Mouse (Mus musculus) G1E (cell line): ENCODE data around the gene Cacna1i. TPM values are rescaled to one million over a fixed set of nuclear protein-coding genes. Genes with fewer than 3 reads are reported as not detected.

ENCODE experiments used
- ATAC-seq: 2 replicates; pipeline ENCODE4 v1.8.0; 2016; ENCODE audit warnings: mild to moderate bottlenecking; ENCODE audit not compliant: insufficient number of reproducible peaks, poor library complexity, low FRiP score, severe bottlenecking; ENCODE audit errors: extremely low read depth
- DNase-seq: peaks from one replicate; pipeline ENCODE4 v3.0.0; 2012; ENCODE audit warnings: low spot score
- H3K27me3 ChIP-seq: 2 replicates; pipeline ENCODE4 v1.6.1; 2012; ENCODE audit warnings: mild to moderate bottlenecking, low read length, inconsistent platforms; ENCODE audit not compliant: insufficient read depth
- H3K36me3 ChIP-seq: replicated peaks from 2 replicates; pipeline ENCODE3; 2012; ENCODE audit warnings: mild to moderate bottlenecking, inconsistent platforms
- H3K4me1 ChIP-seq: 2 replicates; pipeline ENCODE4 v1.6.1; 2012; ENCODE audit warnings: low read depth, low read length, inconsistent platforms, mixed read lengths; ENCODE audit not compliant: insufficient read depth
- H3K4me3 ChIP-seq: 2 replicates; pipeline ENCODE4 v1.5.1; 2012; ENCODE audit warnings: low read depth, mild to moderate bottlenecking, inconsistent platforms, low read length, moderate library complexity, mixed read lengths
- H3K9me3 ChIP-seq: replicated peaks from 2 replicates; pipeline ENCODE4 v1.6.1; 2012; ENCODE audit warnings: inconsistent platforms
- CTCF ChIP-seq: IDR thresholded peaks from 2 replicates; pipeline ENCODE4 v1.5.1; 2012; ENCODE audit warnings: low read depth, low read length, inconsistent platforms, mixed read lengths
- GATA1 ChIP-seq: IDR thresholded peaks from 2 replicates; pipeline ENCODE4 v1.6.1; 2012; ENCODE audit warnings: borderline replicate concordance, low read length, inconsistent platforms, mixed read lengths
- GATA2 ChIP-seq: IDR thresholded peaks from 2 replicates; pipeline ENCODE4 v1.6.1; 2012; ENCODE audit warnings: low read depth, low read length, inconsistent platforms, borderline replicate concordance
- POLR2AphosphoS5 ChIP-seq: IDR thresholded peaks from 2 replicates; pipeline ENCODE4 v1.6.1; 2012; ENCODE audit warnings: low read depth, low read length, inconsistent platforms; ENCODE audit not compliant: insufficient replicate concordance
- TAL1 ChIP-seq: conservative IDR thresholded peaks from 2 replicates; pipeline ENCODE4 v1.6.1; 2012; ENCODE audit warnings: low read depth, low read length, inconsistent platforms, mixed read lengths
- polyA plus RNA-seq: library from polyadenylated mRNA; stranded (reverse); fragments of >175 nt; gene quantifications from 2 replicates; pipeline ENCODE4 v1.2.3, GENCODE M21; 2012
- total RNA-seq, 2 experiments: library from RNA; stranded (forward) in 1 of 2; stranded (reverse) in 1 of 2; fragments of 200-1000 nt in 1 of 2; fragments of >200 nt in 1 of 2; fragmentation: Nextera tagmentation in 1 of 2; gene quantifications; 2 replicates each; pipeline ENCODE4 v1.2.3; 2014 to 2017

Gene Cacna1i
- total and polyA plus RNA-seq, 3 experiments = 0.05 TPM; not detected in 2

DNA sequence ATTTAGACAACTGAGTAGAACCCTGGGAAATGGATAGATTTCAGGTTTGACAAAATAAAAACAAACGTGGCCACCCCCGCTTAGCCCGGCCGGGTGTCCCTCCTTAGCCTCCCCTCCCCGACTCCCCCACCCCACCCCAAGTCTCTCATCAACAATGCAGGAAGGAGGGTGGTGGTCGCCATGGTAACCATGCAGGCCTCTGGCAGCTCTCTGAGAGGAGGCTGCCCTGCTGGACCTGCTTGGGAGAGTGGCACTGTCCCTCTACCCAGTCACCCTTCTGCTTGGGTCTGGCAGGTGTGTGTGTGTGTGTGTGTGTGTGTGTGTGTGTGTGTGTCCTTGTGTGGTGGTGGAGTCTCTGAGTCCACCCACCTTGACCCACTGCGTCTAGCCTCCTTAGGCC is 27.7 kb downstream of the Cacna1i start:
- no peaks in the 10 kb centered on the region; the same call in 1 of the 2 replicates for H3K4me1 ChIP-seq
- TF ChIP-seq GATA1 (no peak), GATA2 (no peak), CTCF (no peak), POLR2AphosphoS5 (no peak), TAL1 (no peak)
- peaks cover 4% of the 10 kb centered on the region; the same call in 1 of the 2 replicates for H3K27me3 ChIP-seq
- no peaks in the 10 kb centered on the region for H3K36me3 ChIP-seq
- H3K4me3 ChIP-seq = no peak overlapping the region
- ATAC-seq (no peak), DNase-seq (no peak)
- no peaks in the 10 kb centered on the region for H3K9me3 ChIP-seq

GRCm38 (mm10) chr15:80316966-80317634 is 30.1 kb downstream of the Cacna1i start:
- TF ChIP-seq TAL1 (no peak), CTCF (no peak), GATA1 (no peak), GATA2 (no peak), POLR2AphosphoS5 (no peak)
- ATAC-seq (no peak), DNase-seq (no peak)
- peaks cover 8% of the 10 kb centered on the region; the same call in 1 of the 2 replicates for H3K27me3 ChIP-seq
- no peaks in the 10 kb centered on the region for H3K9me3 ChIP-seq
- no peaks in the 10 kb centered on the region; the same call in 1 of the 2 replicates for H3K4me1 ChIP-seq
- no peak overlapping the region for H3K4me3 ChIP-seq
- no peaks in the 10 kb centered on the region for H3K36me3 ChIP-seq

GRCm38 (mm10) chr15:80317841-80318530 is 30.9 kb downstream of the Cacna1i start:
- Histone ChIP-seq H3K4me3 (no peak overlapping the region), H3K27me3 (peaks cover 14% of the 10 kb centered on the region; the same call in 1 of the 2 replicates), H3K36me3 (no peaks in the 10 kb centered on the region), H3K9me3 (no peaks in the 10 kb centered on the region), H3K4me1 (no peaks in the 10 kb centered on the region; the same call in 1 of the 2 replicates)
- DNase-seq (no peak), ATAC-seq (no peak)
- no peak for TF ChIP-seq TAL1
- TF ChIP-seq GATA1 = no peak
- no peak for TF ChIP-seq POLR2AphosphoS5
- TF ChIP-seq CTCF = no peak
- no peak for TF ChIP-seq GATA2

- Histone ChIP-seq H3K9me3 (no peaks in the 10 kb centered on the region), H3K36me3 (no peaks in the 10 kb centered on the region), H3K4me1 (no peaks in the 10 kb centered on the region; the same call in 1 of the 2 replicates), H3K27me3 (peaks cover 14% of the 10 kb centered on the region; the same call in 1 of the 2 replicates), H3K4me3 (no peak overlapping the region)
- no peak for ATAC-seq
- TF ChIP-seq POLR2AphosphoS5 = no peak
- no peak for TF ChIP-seq GATA2
- TF ChIP-seq CTCF = no peak
- TF ChIP-seq TAL1 = no peak
- no peak for TF ChIP-seq GATA1
- DNase-seq = no peak
Observed at GRCm38 (mm10) chr15:80318543-80319255, 31.7 kb downstream of the Cacna1i start.

- H3K36me3 ChIP-seq = no peaks in the 10 kb centered on the region
- TF ChIP-seq POLR2AphosphoS5 (no peak), CTCF (no peak), GATA2 (no peak), TAL1 (no peak), GATA1 (no peak)
- H3K4me1 ChIP-seq = no peaks in the 10 kb centered on the region; the same call in 1 of the 2 replicates
- no peak overlapping the region for H3K4me3 ChIP-seq
- H3K9me3 ChIP-seq = no peaks in the 10 kb centered on the region
- H3K27me3 ChIP-seq = peaks cover 14% of the 10 kb centered on the region; the same call in 1 of the 2 replicates
- no peak for DNase-seq
- ATAC-seq = no peak
Observed at GRCm38 (mm10) chr15:80319315-80319714, 32.3 kb downstream of the Cacna1i start.

- Histone ChIP-seq H3K36me3 (no peaks in the 10 kb centered on the region), H3K4me1 (no peaks in the 10 kb centered on the region; the same call in 1 of the 2 replicates), H3K4me3 (no peak overlapping the region), H3K9me3 (no peaks in the 10 kb centered on the region), H3K27me3 (peaks cover 14% of the 10 kb centered on the region; the same call in 1 of the 2 replicates)
- no peak for ATAC-seq
- TF ChIP-seq GATA1 (no peak), CTCF (no peak), TAL1 (no peak), GATA2 (no peak), POLR2AphosphoS5 (no peak)
- DNase-seq = no peak
Observed at GRCm38 (mm10) chr15:80319921-80320320, 32.9 kb downstream of the Cacna1i start.
